Mouse (Mus musculus): Measurements from ENCODE around the gene Pigq. TPM values are rescaled to one million over a fixed set of nuclear protein-coding genes. Genes with fewer than 3 reads are reported as not detected.
A peak's percentile ranks its signal among the peaks of the same experiment; 100 is the strongest.

The Pigq gene
- polyA plus RNA-seq, 1 experiment, result not detected

- TF ChIP-seq CTCF (IDR thresholded peaks at IDR 0.05; ENCODE audit: insufficient read depth, low read depth, low read length) (no peak), POLR2A (IDR thresholded peaks at IDR 0.05; ENCODE audit: insufficient read depth, low read depth, low read length) (no peak)
- H3K27ac ChIP-seq (ENCODE audit: insufficient read depth, low read depth, low read length), result peak within 1 kb of the TSS; percentile 90
- H3K4me3 ChIP-seq (ENCODE audit: insufficient read depth, low read depth, low read length), result peak within 1 kb of the TSS; percentile 84
- H3K4me1 ChIP-seq (ENCODE audit: control insufficient read depth, insufficient read depth, low read length), result peaks cover 10% of the 10 kb centered on the region
- under 1% methylated on average over 68 of the region's 78 CpGs for WGBS
Measured at GRCm38 (mm10) chr17:25919144-25919785, 25.5 kb downstream of the Pigq start, which contains the start of gene Rab40c. Gene Rab40c, minus strand, starts transcription at chr17:25919727.

GRCm38 (mm10) chr17:25918037-25918750, 26.5 kb downstream of the Pigq start:
- Histone ChIP-seq H3K4me3 (ENCODE audit: insufficient read depth, low read depth, low read length) (peak overlapping the region; percentile 71), H3K27ac (ENCODE audit: insufficient read depth, low read depth, low read length) (no peak overlapping the region), H3K4me1 (ENCODE audit: control insufficient read depth, insufficient read depth, low read length) (peaks cover 13% of the 10 kb centered on the region)
- TF ChIP-seq CTCF (IDR thresholded peaks at IDR 0.05; ENCODE audit: insufficient read depth, low read depth, low read length) (no peak), POLR2A (IDR thresholded peaks at IDR 0.05; ENCODE audit: insufficient read depth, low read depth, low read length) (no peak)
- 67% methylated on average over 9 of the region's 9 CpGs for whole genome bisulfite sequencing

- 67% methylated on average over 8 of the region's 8 CpGs for WGBS
- Histone ChIP-seq H3K27ac (ENCODE audit: insufficient read depth, low read depth, low read length) (no peak overlapping the region), H3K4me3 (ENCODE audit: insufficient read depth, low read depth, low read length) (no peak overlapping the region), H3K4me1 (ENCODE audit: control insufficient read depth, insufficient read depth, low read length) (peaks cover 13% of the 10 kb centered on the region)
- no peak for TF ChIP-seq CTCF (IDR thresholded peaks at IDR 0.05; ENCODE audit: insufficient read depth, low read depth, low read length)
- TF ChIP-seq POLR2A (IDR thresholded peaks at IDR 0.05; ENCODE audit: insufficient read depth, low read depth, low read length), result no peak
Measured at GRCm38 (mm10) chr17:25916931-25917647, 27.6 kb downstream of the Pigq start.

GRCm38 (mm10) chr17:25914295-25914694, 30.4 kb downstream of the Pigq start:
- H3K4me3 ChIP-seq (ENCODE audit: insufficient read depth, low read depth, low read length), result no peak overlapping the region
- TF ChIP-seq CTCF (IDR thresholded peaks at IDR 0.05; ENCODE audit: insufficient read depth, low read depth, low read length) (no peak), POLR2A (IDR thresholded peaks at IDR 0.05; ENCODE audit: insufficient read depth, low read depth, low read length) (no peak)
- H3K4me1 ChIP-seq (ENCODE audit: control insufficient read depth, insufficient read depth, low read length), result peaks cover 17% of the 10 kb centered on the region
- H3K27ac ChIP-seq (ENCODE audit: insufficient read depth, low read depth, low read length), result peak overlapping the region; percentile 79; the same call in 1 of the 2 replicates
- WGBS, result 66% methylated on average over 4 of the region's 4 CpGs

- H3K4me3 ChIP-seq (ENCODE audit: insufficient read depth, low read depth, low read length), result no peak overlapping the region
- peak overlapping the region; percentile 79 for H3K27ac ChIP-seq (ENCODE audit: insufficient read depth, low read depth, low read length)
- H3K4me1 ChIP-seq (ENCODE audit: control insufficient read depth, insufficient read depth, low read length), result peaks cover 17% of the 10 kb centered on the region
- no peak for TF ChIP-seq CTCF (IDR thresholded peaks at IDR 0.05; ENCODE audit: insufficient read depth, low read depth, low read length)
- TF ChIP-seq POLR2A (IDR thresholded peaks at IDR 0.05; ENCODE audit: insufficient read depth, low read depth, low read length), result no peak
- 38% methylated on average over 1 of the region's 1 CpGs for WGBS
Measured at GRCm38 (mm10) chr17:25913877-25914275, 30.9 kb downstream of the Pigq start.

GRCm38 (mm10) chr17:25913186-25913876, 31.4 kb downstream of the Pigq start:
- no peak for TF ChIP-seq POLR2A (IDR thresholded peaks at IDR 0.05; ENCODE audit: insufficient read depth, low read depth, low read length)
- no peak for TF ChIP-seq CTCF (IDR thresholded peaks at IDR 0.05; ENCODE audit: insufficient read depth, low read depth, low read length)
- no peak overlapping the region for H3K4me3 ChIP-seq (ENCODE audit: insufficient read depth, low read depth, low read length)
- H3K4me1 ChIP-seq (ENCODE audit: control insufficient read depth, insufficient read depth, low read length), result peaks cover 15% of the 10 kb centered on the region
- H3K27ac ChIP-seq (ENCODE audit: insufficient read depth, low read depth, low read length), result peak overlapping the region; percentile 79
- 53% methylated on average over 14 of the region's 14 CpGs for WGBS

- WGBS, result 62% methylated on average over 4 of the region's 4 CpGs
- Histone ChIP-seq H3K27ac (ENCODE audit: insufficient read depth, low read depth, low read length) (peak overlapping the region; percentile 80), H3K4me3 (ENCODE audit: insufficient read depth, low read depth, low read length) (no peak overlapping the region), H3K4me1 (ENCODE audit: control insufficient read depth, insufficient read depth, low read length) (peaks cover 12% of the 10 kb centered on the region)
- TF ChIP-seq CTCF (IDR thresholded peaks at IDR 0.05; ENCODE audit: insufficient read depth, low read depth, low read length) (no peak), POLR2A (IDR thresholded peaks at IDR 0.05; ENCODE audit: insufficient read depth, low read depth, low read length) (no peak)
Measured at GRCm38 (mm10) chr17:25911816-25912215, 32.9 kb downstream of the Pigq start.

- no peak overlapping the region for H3K4me3 ChIP-seq (ENCODE audit: insufficient read depth, low read depth, low read length)
- 43% methylated on average over 2 of the region's 2 CpGs for WGBS
- peaks cover 11% of the 10 kb centered on the region for H3K4me1 ChIP-seq (ENCODE audit: control insufficient read depth, insufficient read depth, low read length)
- peak overlapping the region; percentile 58; the same call in 1 of the 2 replicates for H3K27ac ChIP-seq (ENCODE audit: insufficient read depth, low read depth, low read length)
- no peak for TF ChIP-seq POLR2A (IDR thresholded peaks at IDR 0.05; ENCODE audit: insufficient read depth, low read depth, low read length)
- no peak for TF ChIP-seq CTCF (IDR thresholded peaks at IDR 0.05; ENCODE audit: insufficient read depth, low read depth, low read length)
Measured at GRCm38 (mm10) chr17:25907640-25908039, 37.1 kb downstream of the Pigq start.
